Mouse (Mus musculus) kidney, postnatal 4 days (tissue): ENCODE measurements around the gene Nup210.
"Not testable (repeated sequence)": the region's sequence is repeated elsewhere in the genome, so short reads cannot be mapped to it uniquely, and the experiment has no call there.

Source experiments
- DNase-seq, 2 experiments: peaks; one replicate each; pipeline ENCODE4 v3.0.0; 2021; ENCODE audit warnings: mixed read lengths in 2 of 2

Gene Nup210

GRCm38 (mm10) chr6:91103421-91103820 lies 13.2 kb downstream of the Nup210 start:
- not testable (repeated sequence) for DNase-seq

- no peak for DNase-seq
Measured at GRCm38 (mm10) chr6:91100621-91101020, 16.0 kb downstream of the Nup210 start.

GRCm38 (mm10) chr6:91097879-91098278 lies 18.8 kb downstream of the Nup210 start:
- DNase-seq: no peak

- DNase-seq: no peak
Measured at GRCm38 (mm10) chr6:91095072-91095601, 21.5 kb downstream of the Nup210 start.

- DNase-seq: no peak
Measured at GRCm38 (mm10) chr6:91092216-91092899, 24.3 kb downstream of the Nup210 start.

GRCm38 (mm10) chr6:91085114-91085892 lies 31.3 kb downstream of the Nup210 start:
- DNase-seq: peak; percentile 15 to 34

GRCm38 (mm10) chr6:91080033-91080432 lies 36.6 kb downstream of the Nup210 start:
- no peak for DNase-seq

- peak in 1 of 2 experiments; percentile 19 for DNase-seq
Measured at GRCm38 (mm10) chr6:91076249-91076648, 40.4 kb downstream of the Nup210 start.

- no peak for DNase-seq
Measured at GRCm38 (mm10) chr6:91068511-91068910, 48.1 kb downstream of the Nup210 start.

GRCm38 (mm10) chr6:91067048-91067447 lies 49.6 kb downstream of the Nup210 start:
- no peak for DNase-seq

GRCm38 (mm10) chr6:91061296-91061695 lies 55.3 kb downstream of the Nup210 start:
- DNase-seq: no peak

GRCm38 (mm10) chr6:91059711-91060110 lies 56.9 kb downstream of the Nup210 start:
- DNase-seq: peak; percentile 75 to 76

GRCm38 (mm10) chr6:91057989-91058388 lies 58.6 kb downstream of the Nup210 start:
- DNase-seq: peak in 1 of 2 experiments; percentile 16

GRCm38 (mm10) chr6:91056348-91056747 lies 60.3 kb downstream of the Nup210 start:
- DNase-seq: no peak

GRCm38 (mm10) chr6:91052572-91052971 lies 64.1 kb downstream of the Nup210 start:
- DNase-seq: no peak

GRCm38 (mm10) chr6:91048019-91048418 lies 68.6 kb downstream of the Nup210 start:
- no peak for DNase-seq

GRCm38 (mm10) chr6:91047434-91047833 lies 69.2 kb downstream of the Nup210 start:
- no peak for DNase-seq

GRCm38 (mm10) chr6:91046184-91046583 lies 70.4 kb downstream of the Nup210 start:
- DNase-seq: no peak

- no peak for DNase-seq
Measured at GRCm38 (mm10) chr6:91044628-91045331, 71.8 kb downstream of the Nup210 start.

GRCm38 (mm10) chr6:91041287-91041686 lies 75.3 kb downstream of the Nup210 start:
- no peak for DNase-seq

GRCm38 (mm10) chr6:91028256-91028655 lies 88.4 kb downstream of the Nup210 start:
- DNase-seq: no peak

- DNase-seq: peak; percentile 30 to 46
Measured at GRCm38 (mm10) chr6:91020810-91021209, 95.8 kb downstream of the Nup210 start.

GRCm38 (mm10) chr6:91016600-91017230 lies 99.9 kb downstream of the Nup210 start:
- no peak for DNase-seq
